Mouse (Mus musculus): ENCODE measurements around the gene Foxo6.

The Foxo6 gene

DNA sequence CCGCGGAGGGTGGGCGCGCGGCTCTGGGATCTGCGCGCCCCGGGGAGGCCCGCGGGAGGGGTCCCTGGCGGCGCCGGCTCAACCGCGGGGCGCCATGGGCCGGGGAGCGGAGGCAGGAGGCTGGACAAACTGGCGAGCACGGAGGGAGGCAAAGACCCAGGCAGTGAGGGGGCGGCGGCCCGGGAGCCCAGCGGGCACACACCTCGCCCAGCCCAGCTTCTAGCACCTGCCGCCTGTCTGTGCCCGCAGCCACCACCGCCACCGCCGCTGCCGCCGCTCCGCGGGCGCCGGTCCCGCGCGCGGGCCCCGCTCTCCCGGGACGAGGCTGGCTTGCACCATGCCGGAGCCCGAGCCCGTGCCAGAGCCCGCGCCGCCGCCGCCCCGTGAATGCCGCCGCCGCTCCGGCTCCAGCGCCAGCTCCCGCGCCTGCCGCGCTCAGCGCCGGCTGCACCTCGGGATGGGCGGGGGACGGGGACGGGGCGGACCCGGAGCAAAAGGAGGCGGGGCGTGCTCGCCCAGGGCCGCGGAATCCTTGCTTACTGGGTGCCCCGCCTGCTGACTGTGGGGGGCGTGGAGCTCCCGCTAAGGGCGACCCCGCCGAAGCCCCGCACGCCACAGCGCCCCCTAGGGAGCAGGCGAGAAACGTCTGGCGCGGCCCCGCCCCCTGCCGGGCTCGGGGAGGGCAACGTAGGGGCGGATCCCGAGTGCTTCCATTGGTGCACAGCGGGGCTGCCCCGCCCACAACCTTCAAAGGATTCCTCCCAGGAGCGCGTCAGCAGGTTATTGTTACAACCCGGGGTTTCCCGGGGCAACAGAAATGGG, at the start of gene Foxo6:
Gene Foxo6, minus strand, starts transcription at position 60 of the 822 bp plus-strand sequence.
- peak; percentile 95 for DNase-seq

DNA sequence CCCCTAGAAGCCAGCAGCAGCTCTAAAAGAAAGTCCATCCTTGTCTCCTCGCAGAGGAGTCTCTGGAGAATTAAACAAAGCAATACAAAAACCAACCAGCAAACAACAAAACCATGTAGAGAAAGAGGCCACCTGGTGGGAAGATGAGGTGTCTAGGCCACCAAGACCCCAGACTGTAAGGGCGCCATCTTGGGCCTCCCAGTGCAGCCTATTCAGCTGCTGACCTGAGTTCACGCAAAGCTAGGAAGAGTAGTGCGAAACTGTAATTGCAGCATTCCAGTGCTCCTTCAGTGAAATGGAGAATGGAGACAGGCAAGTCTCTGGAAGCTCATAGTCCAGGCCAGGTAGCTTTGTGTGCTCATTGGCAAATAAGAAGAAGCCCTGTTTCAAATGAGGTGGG, 47.2 kb upstream of the Foxo6 start:
- no peak for DNase-seq

DNA sequence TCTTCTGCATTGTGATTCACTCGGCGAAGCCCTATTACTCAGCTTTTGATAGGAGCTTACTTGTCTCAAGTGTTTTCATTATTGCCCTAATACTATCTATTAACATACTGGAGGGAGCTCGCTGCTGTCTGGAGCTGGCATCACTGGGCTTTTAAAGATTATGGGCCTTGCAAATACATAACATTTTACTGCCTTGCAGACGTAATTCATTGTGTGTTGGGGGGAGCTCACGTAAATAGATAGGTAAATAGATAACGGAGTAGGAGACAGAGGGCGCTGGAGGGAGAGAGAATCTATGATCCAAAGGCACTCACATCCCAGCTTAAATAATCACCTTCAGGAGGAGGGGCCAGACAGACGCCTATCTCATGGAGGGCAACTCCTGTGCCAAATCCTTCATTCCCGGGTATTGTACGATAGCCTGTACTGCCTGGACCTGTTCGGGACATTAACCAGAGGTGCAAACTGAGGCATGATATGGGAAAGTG, 45.8 kb upstream of the Foxo6 start:
- no peak for DNase-seq

DNA sequence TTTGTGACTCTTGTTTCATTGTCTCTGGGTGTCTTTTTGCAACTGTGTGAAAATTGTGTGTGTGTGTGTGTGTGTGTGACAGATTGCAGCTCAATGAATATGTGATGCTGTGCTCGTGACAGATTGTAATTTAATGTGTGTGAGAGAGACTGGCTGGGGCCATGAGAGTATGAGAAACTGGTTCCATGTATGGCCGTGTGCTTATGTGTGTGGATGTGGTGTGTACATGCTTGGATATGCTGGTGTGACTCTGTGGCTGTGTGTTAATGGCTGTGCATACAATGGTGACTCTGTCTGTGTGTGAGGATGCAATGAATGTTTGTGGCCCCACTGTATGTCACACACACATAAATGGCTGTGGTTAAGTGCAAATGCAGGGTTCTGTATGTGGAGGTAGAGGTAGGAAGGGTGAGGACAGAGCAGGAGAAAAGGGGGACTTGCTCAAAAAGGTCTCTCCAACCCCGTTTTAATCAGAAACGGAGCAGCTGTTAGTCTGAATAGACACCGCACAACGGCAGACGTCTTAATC, 45.3 kb upstream of the Foxo6 start:
- DNase-seq = no peak

DNA sequence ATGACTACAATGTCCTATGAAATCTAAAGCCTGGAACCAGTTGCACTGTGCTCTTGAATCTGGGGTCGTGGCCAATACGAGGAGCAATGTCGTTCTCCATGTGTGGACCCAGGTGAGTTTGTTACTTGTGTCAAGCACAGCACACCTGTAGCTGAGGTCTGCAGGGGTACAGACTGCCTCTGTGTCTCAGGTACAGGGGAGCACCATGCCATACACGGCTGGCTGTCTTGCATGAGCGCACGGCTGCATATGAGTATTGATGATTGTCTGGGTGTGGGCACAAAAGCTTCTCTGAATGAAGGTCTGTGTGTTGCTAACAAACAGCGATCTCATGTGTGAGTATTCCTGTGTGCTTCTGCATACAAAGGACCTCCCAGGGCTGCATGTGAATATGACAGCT, 44.8 kb upstream of the Foxo6 start:
- no peak for DNase-seq

DNA sequence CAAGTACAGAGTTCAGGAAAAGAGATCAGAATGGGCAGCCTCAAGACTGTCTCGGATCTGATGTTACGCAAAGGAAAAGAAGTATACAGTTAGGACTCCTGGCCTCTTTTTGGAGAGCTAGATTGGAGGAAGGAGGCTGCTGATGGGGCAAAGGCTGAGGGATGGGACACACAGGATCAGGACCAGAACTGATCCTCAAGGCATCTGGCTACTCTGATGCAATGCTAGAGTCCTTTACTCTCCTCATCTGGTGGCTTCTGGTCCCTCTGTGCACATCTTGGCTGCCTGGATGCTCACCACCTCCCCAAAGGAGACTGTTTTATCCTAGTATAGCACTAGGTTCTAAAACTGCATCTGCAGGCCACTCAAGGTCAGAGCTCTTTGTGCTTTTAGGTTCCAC, 44.4 kb upstream of the Foxo6 start:
- DNase-seq = no peak

DNA sequence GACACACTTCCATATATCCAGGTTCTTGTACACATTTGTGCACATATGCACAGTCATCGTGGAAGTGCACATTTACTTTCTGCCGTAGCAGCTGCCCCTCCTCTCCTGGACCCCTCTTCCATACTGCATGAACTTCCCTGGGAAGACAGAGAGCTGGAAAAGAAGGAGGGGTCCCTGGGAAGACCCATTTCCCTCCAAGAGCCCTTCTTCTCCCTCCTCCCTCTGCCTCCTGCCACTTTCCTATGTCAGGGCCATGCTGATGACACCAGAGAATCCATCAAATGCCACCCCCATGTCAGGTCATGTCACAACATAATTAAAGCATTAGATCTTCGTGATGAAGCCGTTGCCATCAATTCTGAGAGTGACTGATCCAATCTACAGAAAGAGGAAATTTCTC, 38.6 kb upstream of the Foxo6 start:
- no peak for DNase-seq

DNA sequence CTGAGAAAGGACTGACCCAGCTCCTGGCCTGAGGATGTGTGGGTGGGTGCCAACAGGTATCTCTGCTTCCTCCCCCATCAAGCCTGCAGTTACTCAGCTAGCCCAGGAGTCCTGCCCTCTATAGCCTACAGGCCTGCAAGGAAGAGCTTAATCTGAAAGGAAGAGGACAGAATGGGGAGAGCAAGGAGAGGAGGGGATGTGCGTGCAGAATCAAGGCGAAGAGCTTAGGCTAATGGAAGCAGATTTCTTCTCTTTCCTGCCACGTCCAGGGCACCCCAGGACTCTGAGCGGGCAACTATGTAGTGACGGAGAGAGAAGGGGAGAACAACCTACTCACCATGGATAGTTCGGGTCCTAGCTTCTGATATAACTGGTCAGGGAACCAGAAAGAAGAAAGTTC, 37.9 kb upstream of the Foxo6 start:
- no peak for DNase-seq

DNA sequence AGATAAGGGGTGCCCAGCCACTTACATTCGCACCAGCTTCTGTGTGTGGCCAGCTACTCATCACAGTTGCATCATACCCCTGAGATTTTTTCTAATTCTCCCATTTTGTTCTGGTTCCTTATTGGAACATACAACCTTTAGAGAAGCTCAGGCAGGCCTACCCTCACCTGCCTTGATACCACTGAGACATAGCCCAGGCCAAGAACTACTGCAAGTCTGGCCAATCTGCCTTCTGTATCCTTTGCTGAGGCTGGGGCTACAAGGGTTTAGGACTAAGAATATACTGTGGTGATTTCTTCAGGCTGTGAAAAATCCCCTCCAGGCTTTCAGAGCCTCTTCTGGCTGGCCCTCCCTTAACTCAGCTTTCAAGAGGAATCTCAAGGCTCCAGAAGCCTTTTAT, 36.7 kb upstream of the Foxo6 start:
- no peak for DNase-seq

DNA sequence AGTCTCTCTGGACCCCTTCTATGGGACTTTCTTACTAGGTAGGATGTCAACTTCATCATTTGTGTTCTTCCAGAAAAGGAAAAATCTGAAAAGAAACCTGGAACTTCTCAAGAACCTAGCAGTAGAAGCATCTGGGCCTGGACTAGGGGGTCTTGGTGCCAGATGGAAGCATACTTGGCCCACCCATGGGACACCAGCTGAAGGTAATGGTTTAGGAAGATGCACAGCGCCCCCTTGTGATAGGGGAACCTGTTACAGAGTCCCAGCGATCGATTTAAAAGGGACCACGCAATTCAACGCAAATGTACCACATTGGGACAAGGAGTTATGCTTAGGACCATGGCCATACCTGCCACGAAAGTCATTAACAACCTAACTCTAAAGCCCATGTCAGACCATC, 36.0 kb upstream of the Foxo6 start:
- DNase-seq = peak; percentile 49

DNA sequence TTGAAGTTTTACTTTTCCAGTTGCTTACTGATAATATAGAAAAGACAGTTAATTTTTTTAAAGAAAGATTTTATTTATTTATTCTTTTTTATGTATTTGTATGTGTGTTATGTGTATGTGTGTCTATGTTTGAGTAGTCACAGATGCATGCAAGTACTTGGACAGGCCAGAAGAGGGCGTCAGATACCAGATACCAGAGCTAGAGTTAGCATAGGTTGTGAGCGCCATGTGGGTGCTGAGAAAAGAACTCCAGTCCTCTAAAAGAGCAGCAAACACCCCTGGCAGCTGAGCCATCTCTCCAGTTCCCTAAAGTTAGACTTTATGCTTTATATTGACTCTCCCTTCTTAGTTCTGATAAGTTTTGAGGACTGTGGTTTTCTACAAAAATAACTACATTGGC, 30.4 kb upstream of the Foxo6 start:
- no peak for DNase-seq

DNA sequence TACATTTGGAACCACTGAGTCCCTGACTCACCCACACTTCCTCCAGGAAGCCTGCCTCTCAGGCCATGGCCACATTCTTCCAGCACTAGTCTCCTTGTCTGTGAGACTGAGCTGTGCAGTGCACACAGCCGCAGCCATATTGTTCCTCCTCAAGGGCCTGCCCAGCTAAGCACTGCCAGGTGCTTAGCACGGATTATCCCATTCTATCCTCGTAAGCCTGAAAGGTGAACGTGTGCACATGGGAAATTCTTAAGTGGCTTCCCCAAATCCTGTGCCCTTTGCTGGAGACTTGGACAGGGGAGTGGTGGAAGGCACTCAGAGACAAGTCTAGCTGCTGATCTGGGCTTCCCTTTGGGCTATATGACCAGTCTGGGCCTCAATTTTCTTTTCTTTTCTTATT, 29.6 kb upstream of the Foxo6 start:
- no peak for DNase-seq

DNA sequence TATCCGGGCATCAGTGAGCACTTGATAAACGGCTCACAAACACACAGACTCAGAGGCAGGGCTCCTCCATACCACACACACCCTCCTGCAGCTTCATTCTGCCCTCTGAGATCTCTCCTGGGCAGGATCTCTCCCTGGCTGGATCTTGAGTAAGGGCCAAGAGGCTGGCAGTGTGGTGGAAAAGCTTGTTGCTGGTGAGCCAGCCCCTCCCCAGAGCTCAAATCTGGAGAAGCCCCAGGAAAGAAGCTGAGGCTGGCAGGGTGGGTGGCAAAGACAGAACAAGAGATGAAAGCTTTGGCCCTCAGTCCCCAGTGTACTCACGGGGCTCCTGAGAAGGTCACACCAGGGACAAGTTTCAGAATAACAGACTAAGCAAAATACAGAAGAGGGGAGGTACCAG, 27.4 kb upstream of the Foxo6 start:
- DNase-seq = no peak

DNA sequence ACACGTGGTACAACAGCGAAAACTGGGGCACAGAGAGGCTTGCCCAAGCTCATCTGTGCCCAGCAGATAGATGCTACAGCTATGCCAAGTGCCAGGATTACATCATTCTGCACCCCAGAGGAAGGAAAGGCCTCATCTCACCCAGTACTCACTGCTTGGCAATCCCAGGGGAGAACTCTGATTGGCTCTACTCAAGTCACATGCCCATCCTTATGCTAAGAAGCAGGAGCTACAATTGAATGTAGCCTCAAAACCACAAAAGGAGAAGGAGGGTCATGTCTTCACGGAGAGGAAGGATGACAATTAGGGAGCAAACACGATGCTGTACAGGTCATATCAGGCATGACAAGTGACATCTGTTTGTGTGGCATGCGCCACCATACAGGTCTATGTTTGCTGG, 26.2 kb upstream of the Foxo6 start:
- DNase-seq = no peak

DNA sequence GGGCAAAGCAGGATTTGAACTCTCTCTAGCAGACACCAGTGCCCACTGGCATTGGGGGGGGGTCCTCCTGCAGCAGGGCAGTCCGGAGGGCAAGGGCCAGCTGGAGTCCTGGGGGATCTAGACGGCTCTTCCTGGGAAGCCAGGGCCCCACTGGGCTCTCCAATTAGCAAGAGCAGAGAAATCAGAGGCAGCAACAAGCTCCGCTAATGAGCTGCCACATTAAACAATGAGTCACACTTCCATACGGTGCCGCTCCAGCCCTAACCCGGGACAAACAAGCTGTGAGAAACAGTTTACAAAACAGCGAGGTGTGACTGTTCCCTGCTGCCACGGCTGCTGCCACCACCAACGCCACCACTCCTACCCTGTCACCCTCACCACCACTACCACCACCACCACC, 17.4 kb upstream of the Foxo6 start:
- DNase-seq = no peak

DNA sequence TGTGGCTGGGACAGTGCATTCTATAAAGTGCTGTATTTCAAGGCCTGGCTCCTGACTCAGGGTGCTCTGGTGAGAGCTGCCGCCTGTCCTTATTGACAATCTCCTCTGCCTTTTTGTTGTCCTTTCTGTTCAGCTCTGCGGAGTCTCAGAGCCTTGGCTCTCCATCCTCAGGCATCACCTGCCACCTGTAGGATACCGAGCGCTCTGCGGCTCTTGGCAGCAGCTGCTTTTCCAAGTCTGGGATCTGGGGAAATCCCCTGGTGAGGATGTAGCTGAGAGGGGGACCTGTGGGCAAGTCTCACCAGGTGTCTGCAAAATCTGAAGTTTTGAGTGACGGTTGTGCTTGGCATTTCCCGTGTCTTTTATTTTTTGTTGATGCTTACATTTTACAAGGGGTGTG, 12.1 kb upstream of the Foxo6 start:
- DNase-seq = no peak

DNA sequence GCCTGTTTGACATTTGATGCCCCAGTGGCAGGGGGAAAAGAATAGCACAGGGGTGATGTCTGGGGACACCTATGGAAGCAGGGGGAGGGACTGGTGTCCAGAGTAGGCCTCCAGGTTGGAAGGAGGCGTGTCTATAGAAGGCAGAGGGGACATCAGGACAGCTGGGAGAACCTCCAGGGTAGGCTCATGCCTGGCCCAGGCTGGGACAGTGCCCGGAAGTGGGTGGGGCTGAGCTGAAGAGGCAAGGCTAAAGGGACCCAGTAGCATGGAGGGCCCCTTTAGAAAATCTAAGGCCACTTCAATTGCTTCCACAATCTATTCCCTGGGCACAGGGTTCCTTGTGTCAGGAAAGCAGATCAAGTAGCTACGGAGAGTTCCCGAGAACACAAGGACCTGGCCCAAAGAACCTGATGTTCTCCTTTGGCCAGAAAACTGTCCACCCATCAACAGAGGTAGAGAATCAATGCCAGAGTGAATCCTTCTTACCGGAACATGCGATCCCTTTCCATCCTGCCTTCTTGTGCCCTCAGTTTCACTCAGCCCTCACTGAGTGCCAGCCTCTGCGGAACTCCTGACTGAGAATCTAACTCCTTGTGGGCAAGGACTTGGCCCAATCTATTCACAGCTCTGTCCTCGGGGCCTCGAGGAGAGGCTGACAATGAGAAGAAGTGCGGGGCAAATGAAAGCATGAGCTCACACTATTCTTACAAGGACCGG, 4.1 kb upstream of the Foxo6 start:
- DNase-seq = no peak

DNA sequence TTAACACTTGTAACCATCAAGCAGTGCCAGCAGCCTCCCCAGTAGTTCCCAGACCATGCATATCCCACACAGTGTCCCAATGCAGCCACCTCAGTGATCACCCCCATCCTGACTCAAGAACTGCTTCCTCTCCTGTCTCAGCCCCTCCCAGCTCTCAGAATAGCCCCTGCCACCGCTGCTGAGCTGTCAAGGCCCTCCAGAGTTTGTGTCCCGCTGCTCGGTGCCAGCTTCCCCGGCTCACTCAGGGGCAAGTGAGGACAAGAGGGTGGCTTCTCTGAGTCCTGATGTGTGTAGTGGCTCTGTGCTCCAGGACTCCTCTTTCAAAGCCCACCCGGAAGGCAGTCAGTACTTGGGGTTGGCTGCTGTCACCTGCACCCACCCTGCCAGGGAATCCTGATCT, 3.3 kb upstream of the Foxo6 start:
- no peak for DNase-seq

DNA sequence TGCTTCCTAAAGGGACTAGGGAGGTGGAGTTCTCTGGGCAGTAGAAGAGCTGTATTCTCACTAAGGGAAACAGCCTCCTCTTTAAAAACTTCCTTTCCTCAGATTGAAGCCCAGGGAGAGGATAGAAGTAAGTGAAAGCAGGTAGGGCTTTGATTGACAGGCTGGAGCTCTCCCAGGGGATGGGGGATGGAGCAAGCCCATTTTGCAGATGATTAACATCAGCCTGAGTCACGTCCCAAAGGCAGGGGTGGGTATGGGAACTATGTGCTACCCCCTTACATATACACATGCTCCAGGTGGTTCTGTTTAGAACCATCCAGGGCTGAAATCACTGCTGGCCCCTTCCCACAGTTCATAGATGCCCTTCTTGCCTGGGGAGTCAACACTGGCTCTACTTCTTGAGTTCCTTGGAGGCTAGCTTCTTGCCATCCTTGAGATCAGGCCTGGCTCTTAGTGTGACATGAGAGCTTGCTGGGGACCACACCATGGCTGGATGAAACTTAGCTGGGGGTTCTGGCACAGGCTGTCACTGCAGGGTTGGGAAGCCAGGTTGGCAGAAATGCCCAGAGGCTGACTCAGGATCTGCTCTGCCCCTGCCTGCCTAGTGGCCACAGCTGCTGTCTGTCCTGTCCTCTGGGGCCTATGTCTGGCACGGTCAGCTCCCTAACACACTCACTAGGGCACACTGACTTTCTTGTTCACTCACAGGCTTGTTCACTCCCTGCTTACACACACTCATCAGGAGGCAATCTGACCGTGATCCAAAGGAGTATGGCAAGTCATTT, 2.2 kb upstream of the Foxo6 start:
- DNase-seq = no peak

DNA sequence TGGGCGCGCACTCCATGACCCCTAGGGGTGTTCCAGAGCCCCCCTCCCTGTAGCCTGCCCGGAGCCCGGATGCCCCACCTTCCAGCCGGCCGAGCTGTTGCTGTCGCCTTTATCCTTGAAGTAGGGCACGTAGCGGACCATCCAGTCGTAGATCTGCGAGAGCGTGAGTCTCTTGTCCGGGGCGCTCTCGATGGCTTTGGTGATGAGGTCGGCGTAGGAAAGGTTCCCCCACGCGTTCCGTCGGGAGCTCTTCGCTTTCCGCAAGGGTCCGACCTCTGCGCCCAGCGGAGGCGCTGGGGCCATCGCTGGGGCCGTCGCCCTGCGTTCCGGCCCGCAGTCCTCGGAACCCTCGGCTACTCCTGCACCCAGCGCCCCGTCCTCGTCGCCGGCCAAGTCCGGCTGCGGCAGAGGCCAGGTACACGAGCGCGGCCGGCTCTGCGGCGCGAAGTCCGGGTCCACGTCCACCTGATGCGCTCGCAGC, 348 bp downstream of the Foxo6 start:
- DNase-seq = peak; percentile 27

DNA sequence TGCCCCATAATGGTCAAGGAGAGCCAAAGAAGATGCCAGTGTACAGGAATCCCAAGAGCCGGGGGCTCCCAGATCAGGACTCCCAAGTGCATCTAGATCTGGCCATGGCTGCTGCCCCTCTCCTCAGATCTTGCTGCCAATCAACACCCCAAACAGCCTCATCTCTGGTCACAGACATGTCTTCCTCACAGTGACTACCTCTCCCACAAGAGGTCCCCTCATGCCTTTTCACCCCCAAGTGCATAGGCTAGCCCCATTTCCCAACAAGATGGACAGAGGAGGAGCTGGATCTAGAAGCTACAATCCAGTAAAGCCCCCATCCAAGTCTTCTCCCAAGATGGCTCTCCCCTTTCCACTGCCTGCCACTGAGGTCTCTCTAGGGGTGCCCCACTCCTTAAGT, 1.4 kb downstream of the Foxo6 start:
- no peak for DNase-seq

DNA sequence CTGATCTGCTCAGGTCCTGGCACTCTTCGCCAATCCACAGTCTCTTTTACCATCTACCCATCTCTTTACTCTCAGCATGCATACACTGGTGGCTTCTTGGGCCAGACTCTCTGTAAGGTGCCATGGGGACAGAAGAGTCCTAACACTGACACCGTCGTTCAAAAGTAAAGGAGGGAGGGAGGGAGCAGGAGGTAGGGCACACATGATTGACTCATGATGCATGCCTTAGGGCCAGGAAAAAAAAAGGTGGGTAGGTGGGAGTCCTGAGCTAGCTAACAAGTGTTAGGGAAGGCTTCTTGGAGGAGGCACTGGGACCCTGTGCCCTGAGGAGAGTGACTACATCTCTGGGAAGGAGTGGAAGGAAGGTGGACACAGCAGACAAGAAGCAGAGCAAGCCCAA, 1.9 kb downstream of the Foxo6 start:
- no peak for DNase-seq

DNA sequence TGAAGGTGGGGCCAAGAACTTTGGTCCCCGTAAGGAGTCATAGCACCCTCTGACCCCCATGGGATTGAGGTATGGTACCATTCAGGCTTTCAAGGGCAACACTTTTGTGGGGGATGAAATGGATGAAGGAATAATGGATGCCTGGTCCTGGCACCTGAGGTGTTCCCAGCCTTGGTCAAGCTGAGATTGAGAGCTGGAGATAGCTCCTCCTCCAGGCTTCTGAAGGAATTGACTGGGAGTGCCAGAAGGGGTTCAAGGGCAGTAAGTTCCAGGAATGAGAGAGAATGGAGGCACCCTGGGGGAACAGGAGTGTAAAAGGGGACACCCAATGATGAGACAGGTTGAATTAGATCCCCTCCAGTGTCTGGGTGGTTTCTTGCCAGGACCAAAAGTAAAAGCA, 3.0 kb downstream of the Foxo6 start:
- no peak for DNase-seq
